Mouse (Mus musculus) embryonic fibroblast, embryonic 13.5 days (primary cell): ENCODE measurements around the gene Rad1. TPM values are rescaled to one million over a fixed set of nuclear protein-coding genes. Genes with fewer than 3 reads are reported as not detected.
"Not testable (repeated sequence)": the region's sequence is repeated elsewhere in the genome, so short reads cannot be mapped to it uniquely, and the experiment has no call there.

Experiments
- H3K27ac ChIP-seq: 2 replicates; pipeline ENCODE4 v1.5.1; 2012; ENCODE audit warnings: low read length, control low read depth, inconsistent platforms; ENCODE audit not compliant: insufficient read depth
- H3K4me1 ChIP-seq: 2 replicates; pipeline ENCODE4 v1.6.1; 2011; ENCODE audit warnings: low read length; ENCODE audit not compliant: control insufficient read depth, insufficient read depth
- H3K4me3 ChIP-seq: 2 replicates; pipeline ENCODE4 v1.5.1; 2011; ENCODE audit warnings: mild to moderate bottlenecking, control low read depth, low read length; ENCODE audit not compliant: insufficient read depth
- CTCF ChIP-seq: IDR thresholded peaks from 2 replicates; pipeline ENCODE4 v1.5.1; 2011; ENCODE audit warnings: mild to moderate bottlenecking, control low read depth, low read length, moderate library complexity, borderline replicate concordance; ENCODE audit not compliant: insufficient read depth
- POLR2A ChIP-seq: IDR thresholded peaks from 2 replicates; pipeline ENCODE4 v1.6.1; 2011; ENCODE audit warnings: low read depth, mild to moderate bottlenecking, control low read depth, low read length, moderate library complexity
- polyA plus RNA-seq: library from polyadenylated mRNA; stranded (reverse); fragments of >200 nt; gene quantifications from 2 replicates; pipeline ENCODE4 v1.2.4, GENCODE M21; 2011; ENCODE audit warnings: low read depth; ENCODE audit not compliant: missing spikeins, insufficient read length

Gene Rad1
- polyA plus RNA-seq, 1 experiment: 18.5 TPM

- peak; percentile 70 for TF ChIP-seq CTCF
- TF ChIP-seq POLR2A: no peak
- H3K27ac ChIP-seq: no peak overlapping the region
- H3K4me1 ChIP-seq: no peaks in the 10 kb centered on the region
- no peak overlapping the region for H3K4me3 ChIP-seq
Observed at GRCm38 (mm10) chr15:10500838-10501719, 15.3 kb downstream of the Rad1 start.

DNA sequence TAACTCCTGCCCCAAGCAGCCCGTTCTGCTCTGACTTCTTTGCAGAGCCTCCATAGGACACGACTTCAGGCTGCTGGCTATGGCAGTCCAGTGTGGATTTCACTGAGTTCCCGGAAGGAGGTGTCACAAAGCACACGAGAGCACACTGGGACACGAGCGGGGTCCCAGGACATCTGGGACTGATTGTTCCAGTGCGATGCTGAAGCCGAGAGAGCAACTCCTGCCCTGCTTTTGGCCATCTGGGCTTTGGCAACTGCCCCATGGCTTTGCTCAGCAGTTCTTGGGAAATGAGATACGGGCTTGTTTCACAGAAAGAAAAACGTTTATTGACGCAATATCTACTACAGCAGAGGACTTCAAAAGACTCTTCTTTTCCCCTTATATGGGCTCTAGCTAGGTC lies 20.3 kb downstream of the Rad1 start:
- H3K27ac ChIP-seq: no peak overlapping the region
- no peaks in the 10 kb centered on the region for H3K4me1 ChIP-seq
- TF ChIP-seq POLR2A: no peak
- no peak for TF ChIP-seq CTCF
- no peak overlapping the region for H3K4me3 ChIP-seq

DNA sequence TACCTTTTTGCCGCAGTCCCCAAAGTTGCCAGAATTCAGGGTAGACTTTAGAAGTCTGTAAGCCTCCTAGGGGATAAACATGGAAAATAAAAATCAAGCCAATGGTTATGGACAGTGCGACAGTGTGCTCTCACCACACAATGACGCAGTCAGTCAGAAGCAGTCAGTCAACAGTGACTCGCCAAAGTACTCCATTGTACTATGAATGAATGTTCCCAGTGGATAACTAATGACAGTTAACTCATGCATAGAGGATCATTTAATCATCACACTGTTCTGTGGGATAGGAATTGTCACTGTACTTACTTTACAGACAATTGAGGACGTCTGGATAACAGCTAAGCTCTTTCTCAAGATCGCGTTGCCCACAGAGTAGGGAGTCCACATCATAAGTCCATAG lies 29.3 kb downstream of the Rad1 start:
- no peak for TF ChIP-seq CTCF
- no peak for TF ChIP-seq POLR2A
- H3K4me1 ChIP-seq: no peaks in the 10 kb centered on the region
- H3K27ac ChIP-seq: no peak overlapping the region
- no peak overlapping the region for H3K4me3 ChIP-seq

DNA sequence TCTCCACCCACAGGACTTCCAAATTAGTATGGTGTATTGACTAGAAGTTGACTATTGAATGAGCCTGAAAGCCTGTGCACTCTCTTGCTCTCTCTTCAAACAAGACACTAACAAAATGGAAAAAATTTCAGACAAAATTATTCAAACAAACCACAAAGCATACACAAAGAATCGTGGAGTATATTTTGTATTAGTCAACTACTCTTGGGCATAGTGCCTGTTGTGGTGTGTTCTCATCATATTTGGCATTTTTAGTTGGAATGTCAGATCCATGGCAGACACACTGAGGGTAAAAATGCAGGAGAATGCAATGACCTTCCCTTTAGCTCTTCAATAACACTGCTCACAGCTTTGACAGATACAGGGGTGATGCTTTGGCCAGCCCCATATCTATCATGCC lies 40.1 kb downstream of the Rad1 start:
- Histone ChIP-seq H3K27ac (no peak overlapping the region), H3K4me1 (no peaks in the 10 kb centered on the region), H3K4me3 (no peak overlapping the region)
- TF ChIP-seq POLR2A (no peak), CTCF (no peak)

DNA sequence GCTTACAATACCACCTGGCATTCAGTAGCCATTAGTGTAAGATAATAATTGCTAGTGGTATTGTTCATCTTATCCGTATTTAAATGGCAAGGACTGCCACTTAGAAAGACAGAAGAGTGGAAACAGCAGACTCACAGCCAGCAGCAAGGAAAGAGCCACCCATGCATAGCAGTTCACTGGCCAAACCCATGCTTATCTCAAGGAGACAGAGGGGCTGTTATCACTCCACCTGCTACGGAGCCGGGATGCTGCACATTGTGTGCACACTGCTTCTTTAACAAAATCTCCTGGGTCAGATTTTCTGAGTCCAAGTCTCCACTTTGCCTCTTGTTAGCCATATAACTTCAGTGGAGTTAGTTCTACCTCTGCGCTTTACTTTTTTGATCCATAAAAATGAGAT lies 45.5 kb downstream of the Rad1 start:
- TF ChIP-seq CTCF: no peak
- TF ChIP-seq POLR2A: no peak
- Histone ChIP-seq H3K27ac (no peak overlapping the region), H3K4me1 (no peaks in the 10 kb centered on the region), H3K4me3 (no peak overlapping the region)

DNA sequence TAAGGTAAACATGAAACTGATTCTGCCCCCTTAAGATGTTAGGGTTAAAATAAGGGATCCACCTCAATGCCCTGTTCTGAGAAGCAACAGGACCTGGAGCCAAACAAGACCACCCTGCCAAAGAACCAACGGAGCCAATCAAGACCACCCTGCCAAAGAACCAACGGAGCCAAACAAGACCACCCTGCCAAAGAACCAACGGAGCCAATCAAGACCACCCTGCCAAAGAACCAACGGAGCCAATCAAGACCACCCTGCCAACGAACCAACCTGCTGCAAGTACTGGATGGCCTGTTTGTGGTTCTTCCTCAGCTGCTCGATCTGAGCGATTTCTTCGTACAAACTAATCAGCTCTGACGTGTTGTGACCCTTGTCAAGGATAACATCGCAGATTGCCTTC lies 47.5 kb downstream of the Rad1 start:
- H3K27ac ChIP-seq, H3K4me1 ChIP-seq: not testable (repeated sequence)

GRCm38 (mm10) chr15:10534591-10534990 lies 48.8 kb downstream of the Rad1 start:
- no peak overlapping the region for H3K27ac ChIP-seq
- TF ChIP-seq POLR2A: no peak
- no peak for TF ChIP-seq CTCF

More for the DNA sequence above, 47.5 kb downstream of the Rad1 start:
- not testable (repeated sequence) for H3K4me3 ChIP-seq

DNA sequence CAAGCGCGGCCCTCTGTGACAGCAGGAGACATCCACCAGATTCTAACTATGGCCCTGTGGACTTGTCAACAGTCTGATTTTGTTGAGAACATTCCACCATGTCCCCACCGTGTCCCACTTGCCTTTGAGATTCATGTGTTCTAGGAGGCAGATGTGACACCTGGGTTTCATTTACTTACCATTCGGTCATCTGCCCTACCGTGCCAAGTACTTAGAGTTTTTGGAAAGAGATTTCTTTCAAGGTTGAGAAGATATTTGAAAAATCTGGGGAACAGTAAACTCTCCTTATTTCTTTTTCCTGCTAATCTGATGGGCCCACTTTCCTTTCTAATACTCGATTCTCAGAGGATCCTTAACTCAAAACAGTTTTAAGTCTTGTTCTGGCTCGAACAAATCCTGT lies 50.2 kb downstream of the Rad1 start:
- H3K4me3 ChIP-seq: no peak overlapping the region
- no peaks in the 10 kb centered on the region for H3K4me1 ChIP-seq
- H3K27ac ChIP-seq: no peak overlapping the region
- no peak for TF ChIP-seq CTCF
- no peak for TF ChIP-seq POLR2A

More at GRCm38 (mm10) chr15:10534591-10534990, 48.8 kb downstream of the Rad1 start:
- Histone ChIP-seq H3K4me3 (no peak overlapping the region), H3K4me1 (no peaks in the 10 kb centered on the region)

- TF ChIP-seq CTCF: no peak
- TF ChIP-seq POLR2A: no peak
- no peak overlapping the region; the same call in 1 of the 2 replicates for H3K27ac ChIP-seq
- H3K4me1 ChIP-seq: no peaks in the 10 kb centered on the region
- H3K4me3 ChIP-seq: no peak overlapping the region
Observed at GRCm38 (mm10) chr15:10540271-10541088, 54.7 kb downstream of the Rad1 start.

Other genes with a start within 250 kb of the Rad1 start
- not detected in 2 replicates for gene Gm21973, start 160.6 kb upstream of the Rad1 start, polyA plus RNA-seq
- gene Agxt2, start 127.5 kb upstream of the Rad1 start, polyA plus RNA-seq: not detected in 2 replicates
- gene Dnajc21, start 15.5 kb upstream of the Rad1 start, polyA plus RNA-seq: 20.9 and 28.4 TPM in 2 replicates
- gene Brix1, start 71 bp upstream of the Rad1 start, polyA plus RNA-seq: 68.5 and 84.4 TPM in 2 replicates
- not detected in 2 replicates for gene Ttc23l, start 72.7 kb downstream of the Rad1 start, polyA plus RNA-seq
- gene Rai14, start 228.6 kb downstream of the Rad1 start, polyA plus RNA-seq: 134 and 136 TPM in 2 replicates